Mouse (Mus musculus) midbrain, embryonic 15.5 days (tissue): ENCODE results near the gene Arpp21. TPM values are rescaled to one million over a fixed set of nuclear protein-coding genes. Genes with fewer than 3 reads are reported as not detected.

Source experiments
- ATAC-seq: fragments of 200-750 bp; cut with Nextera tagmentation; replicated peaks from 2 replicates; pipeline ENCODE4 v1.8.0; 2017; ENCODE audit warnings: moderate TSS enrichment
- H3K27ac ChIP-seq: fragments of 300-500 bp; sonication (generic); 2 replicates; pipeline ENCODE4 v1.5.1; 2015; ENCODE audit warnings: mild to moderate bottlenecking, inconsistent platforms
- H3K27me3 ChIP-seq: fragments of 300-500 bp; sonication (generic); replicated peaks from 2 replicates; pipeline ENCODE4 v1.6.1; 2015; ENCODE audit warnings: inconsistent platforms
- H3K36me3 ChIP-seq: fragments of 300-500 bp; sonication (generic); replicated peaks from 2 replicates; pipeline ENCODE4 v1.6.1; 2015; ENCODE audit warnings: inconsistent platforms
- H3K4me1 ChIP-seq: fragments of 300-500 bp; sonication (generic); 2 replicates; pipeline ENCODE4 v1.6.1; 2015; ENCODE audit warnings: inconsistent platforms
- H3K4me2 ChIP-seq: fragments of 300-500 bp; sonication (generic); 2 replicates; pipeline ENCODE4 v1.6.1; 2015; ENCODE audit warnings: inconsistent platforms, mild to moderate bottlenecking, moderate library complexity
- H3K4me3 ChIP-seq: fragments of 300-500 bp; sonication (generic); 2 replicates; pipeline ENCODE4 v1.5.1; 2015; ENCODE audit warnings: mild to moderate bottlenecking, inconsistent platforms
- H3K9ac ChIP-seq: fragments of 300-500 bp; sonication (generic); 2 replicates; pipeline ENCODE4 v1.6.1; 2015; ENCODE audit warnings: mild to moderate bottlenecking, inconsistent platforms
- H3K9me3 ChIP-seq: fragments of 300-500 bp; sonication (generic); 2 replicates; pipeline ENCODE4 v1.6.1; 2016; ENCODE audit warnings: inconsistent platforms
- WGBS: fragments of 180-500 bp; shearing (Covaris S2); methylation state at CpG from one replicate; pipeline ENCODE4 v1.1.7; 2015; ENCODE audit warnings: mixed read lengths; 5-methylcytosine and 5-hydroxymethylcytosine counted together
- polyA plus RNA-seq: library from polyadenylated mRNA; unstranded; fragments of >200 nt; fragmentation: Nextera tagmentation; extraction: Ambion mirVana; gene quantifications from 2 replicates; pipeline ENCODE4 v1.2.1, GENCODE M21; 2015

The Arpp21 gene
- polyA plus RNA-seq, 1 experiment from 2014 or later = 56.4 TPM

DNA sequence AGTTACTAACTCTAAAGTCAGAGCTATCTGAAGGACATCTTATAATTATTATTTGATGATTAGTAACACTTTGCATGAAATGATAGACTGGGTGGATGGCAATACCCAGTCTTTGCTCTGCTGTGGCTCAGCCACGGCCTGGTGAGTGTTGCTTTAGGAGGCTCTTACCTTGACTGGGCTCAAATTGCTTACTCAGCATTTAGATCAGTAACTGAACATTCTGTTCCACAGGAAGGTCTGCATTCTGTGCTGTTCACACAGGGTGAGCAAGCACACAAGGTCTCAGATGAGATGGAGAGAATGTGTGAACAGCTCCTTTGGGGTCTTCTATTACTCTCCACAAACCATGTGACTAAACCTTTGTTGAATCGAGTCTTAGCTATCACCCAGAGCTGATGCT is 11.4 kb upstream of the Arpp21 start:
- no peak overlapping the region for H3K9ac ChIP-seq
- 78% methylated on average over 2 of the region's 2 CpGs for WGBS
- no peak overlapping the region for H3K4me3 ChIP-seq
- no peaks in the 10 kb centered on the region for H3K9me3 ChIP-seq
- H3K4me2 ChIP-seq = no peak overlapping the region
- H3K36me3 ChIP-seq = no peaks in the 10 kb centered on the region
- ATAC-seq = no peak
- H3K27me3 ChIP-seq = no peaks in the 10 kb centered on the region
- no peaks in the 10 kb centered on the region for H3K4me1 ChIP-seq
- no peak overlapping the region for H3K27ac ChIP-seq

GRCm38 (mm10) chr9:112238168-112238567 is 2.4 kb upstream of the Arpp21 start:
- no peak for ATAC-seq
- Histone ChIP-seq H3K36me3 (no peaks in the 10 kb centered on the region), H3K4me2 (no peak overlapping the region), H3K9ac (no peak overlapping the region), H3K9me3 (no peaks in the 10 kb centered on the region), H3K4me3 (no peak overlapping the region), H3K4me1 (no peaks in the 10 kb centered on the region), H3K27ac (no peak overlapping the region), H3K27me3 (no peaks in the 10 kb centered on the region)
- WGBS = 80% methylated on average over 9 of the region's 9 CpGs

DNA sequence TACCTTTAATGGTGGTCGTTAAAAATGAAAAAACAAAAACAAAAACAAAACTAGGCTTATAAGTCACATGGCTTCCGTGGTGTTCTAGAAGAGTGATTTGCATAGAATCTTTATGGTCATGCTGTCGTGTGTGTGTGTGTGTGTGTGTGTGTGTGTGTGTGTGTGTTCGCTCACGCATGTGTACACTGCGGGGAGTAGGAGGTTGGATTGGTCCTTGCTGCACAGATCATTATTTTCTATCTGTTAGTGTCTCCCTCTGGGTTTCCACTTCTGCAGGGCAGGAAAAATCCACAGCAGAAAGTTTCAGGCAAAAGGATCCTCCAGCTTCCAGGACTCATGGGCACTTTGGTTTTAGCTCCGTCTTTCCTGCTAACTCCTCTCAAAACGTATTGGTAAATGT is 813 bp upstream of the Arpp21 start:
- ATAC-seq = no peak
- no peaks in the 10 kb centered on the region for H3K27me3 ChIP-seq
- peak overlapping the region; percentile 14; the same call in 1 of the 2 replicates for H3K4me2 ChIP-seq
- peaks cover under 1% of the 10 kb centered on the region; the same call in 1 of the 2 replicates for H3K4me1 ChIP-seq
- no peak overlapping the region for H3K9ac ChIP-seq
- H3K27ac ChIP-seq = no peak overlapping the region
- H3K36me3 ChIP-seq = no peaks in the 10 kb centered on the region
- 78% methylated on average over 8 of the region's 8 CpGs for WGBS
- H3K4me3 ChIP-seq = no peak overlapping the region
- no peaks in the 10 kb centered on the region for H3K9me3 ChIP-seq

- Histone ChIP-seq H3K9me3 (no peaks in the 10 kb centered on the region), H3K9ac (peak overlapping the region; percentile 77), H3K4me3 (peak overlapping the region; percentile 58), H3K36me3 (no peaks in the 10 kb centered on the region), H3K27me3 (no peaks in the 10 kb centered on the region), H3K27ac (peak overlapping the region; percentile 93), H3K4me2 (peak overlapping the region; percentile 75), H3K4me1 (peaks cover 3% of the 10 kb centered on the region; the same call in 1 of the 2 replicates)
- WGBS = under 1% methylated on average over 44 of the region's 44 CpGs
- peak; percentile 93 for ATAC-seq
Observed at GRCm38 (mm10) chr9:112235041-112235695, 570 bp downstream of the Arpp21 start.

DNA sequence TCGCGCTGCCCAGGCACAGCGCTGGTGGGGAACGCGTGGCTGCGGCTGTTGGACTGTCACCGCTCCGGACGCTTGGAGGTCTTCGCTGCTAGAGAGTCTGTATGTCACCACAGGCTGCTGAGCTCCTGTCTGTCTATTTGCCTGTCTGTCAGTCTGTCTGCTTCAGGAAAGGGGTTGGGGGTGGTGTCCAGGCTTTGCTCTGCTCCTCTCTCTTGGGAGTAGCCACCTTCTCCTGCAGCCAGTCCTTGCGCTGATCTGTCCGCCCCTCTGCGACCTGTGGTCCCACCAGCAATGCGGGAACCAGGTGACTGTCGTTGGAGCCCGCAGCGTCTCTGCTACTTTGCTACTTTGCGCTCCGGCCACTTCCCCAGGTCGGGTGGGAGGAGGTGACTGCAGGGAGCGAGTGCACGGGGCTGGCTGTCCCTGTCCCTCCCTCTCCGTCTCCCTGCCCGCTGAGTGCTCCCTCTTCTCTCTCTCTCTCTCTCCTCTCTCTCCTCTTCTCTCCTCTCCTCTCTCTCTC is 1.2 kb downstream of the Arpp21 start:
- Histone ChIP-seq H3K9ac (peak overlapping the region; percentile 77), H3K27ac (peak overlapping the region; percentile 93), H3K36me3 (no peaks in the 10 kb centered on the region), H3K4me2 (peak overlapping the region; percentile 75), H3K4me3 (peak overlapping the region; percentile 58), H3K4me1 (peaks cover 3% of the 10 kb centered on the region; the same call in 1 of the 2 replicates), H3K9me3 (no peaks in the 10 kb centered on the region), H3K27me3 (no peaks in the 10 kb centered on the region)
- WGBS = 0% methylated on average over 24 of the region's 24 CpGs
- ATAC-seq = peak; percentile 77

DNA sequence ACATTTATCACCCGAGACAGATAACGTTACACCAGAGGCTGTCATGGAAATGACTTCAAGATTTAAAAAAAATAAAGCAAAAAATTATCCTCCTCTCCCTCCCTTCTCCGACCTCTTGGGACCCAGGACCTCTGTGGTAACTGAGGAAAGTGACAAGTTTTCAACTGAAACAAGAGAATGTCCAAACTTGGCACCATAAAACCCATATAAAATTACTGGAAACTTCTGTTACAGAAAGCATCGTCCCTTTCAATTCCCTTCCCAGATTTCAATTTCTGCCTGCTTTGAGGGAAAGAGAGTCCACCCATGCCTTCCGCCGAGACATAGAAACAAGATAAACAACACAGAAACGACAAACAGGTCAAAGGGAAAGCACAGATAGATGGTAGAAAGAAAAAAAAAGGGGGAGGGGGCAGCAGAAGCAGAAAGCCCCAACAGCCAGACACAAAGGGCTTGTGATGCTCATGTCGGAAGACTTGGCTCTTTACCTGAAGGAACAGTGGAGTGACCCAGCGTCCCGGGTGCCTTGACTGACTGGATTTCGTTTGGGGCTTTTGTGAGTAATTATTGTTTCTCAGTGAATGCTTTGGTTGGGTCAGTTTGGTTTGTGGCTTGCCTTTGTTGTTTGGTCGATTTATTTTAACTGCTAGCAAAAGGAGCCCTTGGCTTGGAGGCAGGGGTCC is 1.8 kb downstream of the Arpp21 start:
- peak overlapping the region; percentile 93 for H3K27ac ChIP-seq
- ATAC-seq = no peak
- WGBS = 20% methylated on average over 12 of the region's 12 CpGs

GRCm38 (mm10) chr9:112233378-112233777 is 2.4 kb downstream of the Arpp21 start:
- Histone ChIP-seq H3K27ac (peak overlapping the region; percentile 93), H3K4me3 (peak overlapping the region; percentile 58), H3K27me3 (no peaks in the 10 kb centered on the region), H3K9me3 (no peaks in the 10 kb centered on the region), H3K36me3 (no peaks in the 10 kb centered on the region), H3K4me1 (peaks cover 7% of the 10 kb centered on the region; the same call in 1 of the 2 replicates), H3K9ac (peak overlapping the region; percentile 52), H3K4me2 (peak overlapping the region; percentile 75)
- ATAC-seq = no peak
- WGBS = 56% methylated on average over 6 of the region's 6 CpGs

More for the DNA sequence above, 1.8 kb downstream of the Arpp21 start:
- Histone ChIP-seq H3K9ac (peak overlapping the region; percentile 77), H3K4me3 (peak overlapping the region; percentile 58), H3K4me2 (peak overlapping the region; percentile 75), H3K27me3 (no peaks in the 10 kb centered on the region), H3K9me3 (no peaks in the 10 kb centered on the region), H3K4me1 (peaks cover 3% of the 10 kb centered on the region; the same call in 1 of the 2 replicates), H3K36me3 (no peaks in the 10 kb centered on the region)

GRCm38 (mm10) chr9:112231935-112232575 is 3.7 kb downstream of the Arpp21 start:
- no peaks in the 10 kb centered on the region for H3K36me3 ChIP-seq
- no peaks in the 10 kb centered on the region for H3K27me3 ChIP-seq
- H3K4me2 ChIP-seq = peak overlapping the region; percentile 75
- WGBS = 61% methylated on average over 8 of the region's 8 CpGs
- H3K4me1 ChIP-seq = peaks cover 7% of the 10 kb centered on the region; the same call in 1 of the 2 replicates
- H3K9ac ChIP-seq = peak overlapping the region; percentile 52
- no peaks in the 10 kb centered on the region for H3K9me3 ChIP-seq
- H3K27ac ChIP-seq = peak overlapping the region; percentile 93
- no peak for ATAC-seq
- peak overlapping the region; percentile 58 for H3K4me3 ChIP-seq

DNA sequence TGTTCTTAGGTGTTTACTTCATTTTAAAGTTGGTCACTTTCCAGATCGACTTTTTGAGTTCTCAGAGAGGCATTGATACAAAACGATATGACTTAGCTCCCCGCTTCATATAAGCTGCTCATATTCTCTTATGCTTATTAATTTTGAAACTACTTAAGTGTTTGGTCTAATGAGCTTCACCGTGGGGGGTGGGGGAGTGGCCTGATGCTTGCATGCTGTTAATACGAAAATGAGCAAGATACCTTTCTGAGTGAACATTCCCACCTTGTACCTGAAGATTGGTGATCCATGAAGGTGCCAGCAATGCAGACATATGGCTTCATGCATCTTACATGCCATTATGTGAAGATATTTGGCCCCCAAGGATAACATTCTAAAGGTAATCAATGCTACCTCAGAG is 4.4 kb downstream of the Arpp21 start:
- ATAC-seq = no peak
- Histone ChIP-seq H3K4me1 (peaks cover 7% of the 10 kb centered on the region; the same call in 1 of the 2 replicates), H3K9ac (peak overlapping the region; percentile 52; the same call in 1 of the 2 replicates), H3K9me3 (no peaks in the 10 kb centered on the region), H3K27ac (peak overlapping the region; percentile 93; the same call in 1 of the 2 replicates), H3K4me3 (peak overlapping the region; percentile 58), H3K27me3 (no peaks in the 10 kb centered on the region), H3K4me2 (peak overlapping the region; percentile 75), H3K36me3 (no peaks in the 10 kb centered on the region)
- WGBS = 79% methylated on average over 5 of the region's 5 CpGs

DNA sequence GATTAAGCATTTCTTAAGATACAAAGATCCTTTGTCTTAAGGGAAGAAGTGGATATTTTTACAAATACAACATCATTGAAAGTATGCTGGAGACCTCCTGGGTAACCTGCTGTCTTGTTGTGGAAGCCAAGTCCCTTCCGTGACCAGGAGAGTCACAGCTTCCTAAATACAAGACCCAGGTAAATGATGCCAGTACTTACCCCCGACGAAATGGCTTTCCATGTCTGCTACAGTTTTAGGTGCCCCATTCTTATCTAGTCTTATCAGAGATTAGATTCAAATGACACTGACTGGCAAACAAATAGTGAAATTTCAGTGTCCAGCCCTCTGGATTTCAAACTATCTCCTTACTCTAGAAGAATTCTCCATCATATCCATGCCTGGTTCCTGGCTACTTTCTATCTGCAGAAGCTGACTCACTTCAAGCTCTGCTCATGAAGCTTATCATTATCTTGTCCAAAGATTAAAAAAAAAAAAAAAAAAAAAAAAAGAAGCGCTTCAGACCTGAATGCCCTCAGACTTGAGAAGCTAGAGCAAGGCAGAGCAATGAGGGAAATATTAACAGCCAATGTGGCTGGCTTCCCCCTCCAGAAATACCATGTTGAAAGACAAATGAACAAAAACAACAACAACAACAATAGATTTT is 4.9 kb downstream of the Arpp21 start:
- Histone ChIP-seq H3K9me3 (no peaks in the 10 kb centered on the region), H3K27ac (0 out of 2 replicates have a peak overlapping the region, but pooled peaks have one; percentile 38), H3K9ac (no peak overlapping the region), H3K27me3 (no peaks in the 10 kb centered on the region), H3K36me3 (no peaks in the 10 kb centered on the region), H3K4me1 (peaks cover 7% of the 10 kb centered on the region; the same call in 1 of the 2 replicates), H3K4me3 (peak overlapping the region; percentile 58), H3K4me2 (peak overlapping the region; percentile 75)
- no peak for ATAC-seq
- 76% methylated on average over 4 of the region's 4 CpGs for WGBS

- H3K4me3 ChIP-seq = no peak overlapping the region
- H3K9ac ChIP-seq = no peak overlapping the region
- H3K27me3 ChIP-seq = no peaks in the 10 kb centered on the region
- 83% methylated on average over 3 of the region's 3 CpGs for WGBS
- peak overlapping the region; percentile 8; the same call in 1 of the 2 replicates for H3K4me2 ChIP-seq
- H3K9me3 ChIP-seq = no peaks in the 10 kb centered on the region
- peaks cover 7% of the 10 kb centered on the region; the same call in 1 of the 2 replicates for H3K4me1 ChIP-seq
- H3K36me3 ChIP-seq = no peaks in the 10 kb centered on the region
- no peak for ATAC-seq
- no peak overlapping the region for H3K27ac ChIP-seq
Observed at GRCm38 (mm10) chr9:112228470-112228869, 7.3 kb downstream of the Arpp21 start.
